Mouse (Mus musculus): ENCODE measurements around the gene Gm21981. TPM values are rescaled to one million over a fixed set of nuclear protein-coding genes. Genes with fewer than 3 reads are reported as not detected.

Gene Gm21981
- 0.19 and 0.49 TPM in 2 replicates for polyA plus RNA-seq (2015; fragmentation: Nextera tagmentation; extraction: Ambion mirVana)

DNA sequence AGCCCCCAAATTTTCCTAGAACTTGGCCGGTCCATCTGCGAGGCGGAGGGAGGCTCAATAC is at the start of gene Gm21981:
Gene Gm21981, minus strand, starts transcription at position 14 of the 61 bp plus-strand sequence.
- no peaks in the 10 kb centered on the region for H3K36me3 ChIP-seq
- H3K9ac ChIP-seq: peak within 1 kb of the TSS; percentile 81
- ATAC-seq (replicated peaks; ENCODE audit: insufficient number of reproducible peaks, insufficient read depth, low FRiP score, low read depth): no peak
- no peaks in the 10 kb centered on the region for H3K9me3 ChIP-seq (replicated peaks)
- peaks cover 20% of the 10 kb centered on the region for H3K4me1 ChIP-seq (replicated peaks)
- WGBS: 0% methylated on average over 3 of the region's 3 CpGs
- H3K4me3 ChIP-seq: peak within 1 kb of the TSS; percentile 83
- H3K4me2 ChIP-seq: peak within 1 kb of the TSS; percentile 85
- H3K27ac ChIP-seq: peak within 1 kb of the TSS; percentile 73
- no peaks in the 10 kb centered on the region; the same call in 1 of the 2 replicates for H3K27me3 ChIP-seq

DNA sequence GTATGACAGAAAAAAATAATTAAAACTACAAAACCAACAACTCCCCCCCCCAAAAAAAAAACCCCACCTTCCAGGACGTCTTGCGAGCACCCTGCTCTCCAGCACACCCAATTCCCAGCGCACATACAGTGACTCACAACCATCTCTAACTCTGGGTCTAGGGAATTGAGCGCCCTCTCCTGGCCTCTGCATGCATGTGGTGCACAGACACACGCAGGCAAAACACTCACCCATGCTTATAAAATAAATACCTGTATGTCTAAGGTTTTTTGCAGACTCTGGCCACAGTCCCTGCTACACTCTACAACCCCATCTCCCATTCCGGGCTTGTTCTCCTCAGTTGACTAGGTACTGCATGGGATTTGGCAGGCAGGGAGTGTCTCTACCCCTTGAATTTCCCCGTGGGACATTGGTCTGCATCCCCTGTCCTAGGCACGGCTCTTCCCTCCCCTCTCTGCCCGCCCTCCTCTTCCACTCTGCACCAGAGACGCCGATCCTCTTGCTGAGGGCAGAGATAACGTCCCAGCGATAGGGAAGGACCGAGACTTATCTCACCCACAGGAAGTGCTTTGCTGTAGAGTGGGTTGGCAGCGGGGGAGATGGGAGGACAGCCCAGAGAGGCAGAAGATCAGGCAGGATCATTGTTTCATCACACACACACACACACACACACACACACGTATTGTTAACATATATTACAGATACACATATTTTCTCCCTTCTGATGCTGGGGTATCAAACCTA is 48.9 kb upstream of the Gm21981 start:
- no peak overlapping the region for H3K4me3 ChIP-seq
- H3K27ac ChIP-seq: peak overlapping the region; percentile 53; the same call in 1 of the 2 replicates
- H3K9ac ChIP-seq: no peak overlapping the region
- WGBS: 24% methylated on average over 16 of the region's 16 CpGs
- peaks cover 51% of the 10 kb centered on the region for H3K4me1 ChIP-seq (replicated peaks)
- no peak for ATAC-seq (replicated peaks; ENCODE audit: insufficient number of reproducible peaks, insufficient read depth, low FRiP score, low read depth)
- peak overlapping the region; percentile 25; the same call in 1 of the 2 replicates for H3K4me2 ChIP-seq
- no peaks in the 10 kb centered on the region for H3K9me3 ChIP-seq (replicated peaks)
- H3K36me3 ChIP-seq: peaks cover 4% of the 10 kb centered on the region; the same call in 1 of the 2 replicates
- H3K27me3 ChIP-seq: no peaks in the 10 kb centered on the region

DNA sequence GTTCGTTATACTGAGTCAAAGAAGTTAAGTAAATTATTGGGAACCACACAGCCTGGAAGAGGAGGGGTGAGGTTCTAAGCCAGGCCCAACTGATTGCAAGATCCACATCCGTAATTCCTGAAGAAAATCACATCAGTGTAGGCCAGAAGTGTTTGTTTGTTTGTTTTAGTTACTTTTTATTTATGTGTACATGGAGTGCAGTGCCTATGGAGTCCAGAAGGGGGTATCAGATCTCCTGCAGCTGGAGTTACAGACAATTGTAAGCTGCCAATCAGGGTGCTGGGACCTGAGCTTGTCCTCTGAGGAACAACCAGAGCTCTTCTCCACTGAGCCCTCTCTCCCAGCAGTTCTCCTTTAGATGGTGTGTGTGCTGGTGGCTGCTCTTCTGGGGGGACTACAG is 45.9 kb upstream of the Gm21981 start:
- Histone ChIP-seq H3K27me3 (no peaks in the 10 kb centered on the region), H3K9ac (no peak overlapping the region), H3K4me2 (no peak overlapping the region), H3K9me3 (replicated peaks) (no peaks in the 10 kb centered on the region), H3K4me3 (no peak overlapping the region), H3K36me3 (peaks cover 4% of the 10 kb centered on the region; the same call in 1 of the 2 replicates), H3K27ac (no peak overlapping the region), H3K4me1 (replicated peaks) (peaks cover 50% of the 10 kb centered on the region)
- WGBS: 85% methylated on average over 2 of the region's 2 CpGs
- ATAC-seq (replicated peaks; ENCODE audit: insufficient number of reproducible peaks, insufficient read depth, low FRiP score, low read depth): no peak

GRCm38 (mm10) chr17:47738879-47739798 is 44.9 kb upstream of the Gm21981 start:
- Histone ChIP-seq H3K9ac (peak overlapping the region; percentile 93), H3K27me3 (no peaks in the 10 kb centered on the region), H3K36me3 (no peaks in the 10 kb centered on the region), H3K9me3 (replicated peaks) (no peaks in the 10 kb centered on the region), H3K4me2 (peak overlapping the region; percentile 94), H3K27ac (peak overlapping the region; percentile 96), H3K4me1 (replicated peaks) (peaks cover 50% of the 10 kb centered on the region), H3K4me3 (peak overlapping the region; percentile 87)
- ATAC-seq (replicated peaks; ENCODE audit: insufficient number of reproducible peaks, insufficient read depth, low FRiP score, low read depth): no peak
- 14% methylated on average over 19 of the region's 20 CpGs for WGBS

DNA sequence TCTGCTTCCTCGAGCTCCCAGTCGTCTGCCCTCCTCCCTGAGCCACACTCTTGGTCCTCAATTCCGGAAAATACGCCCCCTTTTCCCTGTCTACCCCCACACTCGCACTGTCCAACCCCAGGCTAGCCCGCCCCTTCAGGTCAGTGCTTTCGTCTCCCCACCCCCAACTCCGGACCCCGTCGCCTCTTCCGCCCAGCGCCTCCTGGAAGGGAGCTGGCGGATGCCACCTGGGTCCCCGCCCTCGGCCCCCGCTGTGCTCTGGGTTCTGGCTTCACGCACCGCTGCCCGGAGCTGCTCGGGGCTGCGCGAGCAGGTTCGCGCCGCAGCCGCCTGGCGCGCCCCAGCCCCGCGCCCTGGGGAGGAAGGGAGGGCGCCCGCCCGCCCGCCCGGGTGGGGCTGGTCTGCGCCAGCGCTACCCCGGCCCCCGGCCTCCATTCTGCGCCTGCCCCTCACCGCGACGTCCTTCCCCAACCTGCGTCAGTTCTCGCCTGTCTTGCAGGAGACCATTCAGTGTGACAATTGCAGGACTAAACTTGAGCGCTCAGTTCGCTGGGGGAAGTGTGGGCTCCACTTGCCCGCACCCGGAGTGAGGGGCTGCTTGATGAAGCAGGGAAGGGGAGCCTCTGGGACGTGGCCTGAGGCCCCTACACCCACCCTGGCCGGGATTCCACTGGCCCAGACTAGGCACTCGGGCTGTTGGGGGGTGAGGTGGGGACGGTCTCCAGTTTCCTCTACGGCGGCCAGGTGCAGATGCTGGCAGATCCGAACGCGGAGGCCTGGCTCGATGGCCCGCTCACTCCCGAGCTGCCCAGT is 44.0 kb upstream of the Gm21981 start:
- peak overlapping the region; percentile 87 for H3K4me3 ChIP-seq
- 1% methylated on average over 52 of the region's 61 CpGs for WGBS
- H3K36me3 ChIP-seq: no peaks in the 10 kb centered on the region
- H3K27ac ChIP-seq: peak overlapping the region; percentile 96
- peak overlapping the region; percentile 93 for H3K9ac ChIP-seq
- no peaks in the 10 kb centered on the region for H3K9me3 ChIP-seq (replicated peaks)
- peaks cover 44% of the 10 kb centered on the region for H3K4me1 ChIP-seq (replicated peaks)
- H3K4me2 ChIP-seq: peak overlapping the region; percentile 94
- no peaks in the 10 kb centered on the region for H3K27me3 ChIP-seq
- peak; percentile 29 for ATAC-seq (replicated peaks; ENCODE audit: insufficient number of reproducible peaks, insufficient read depth, low FRiP score, low read depth)

- peak overlapping the region; percentile 96 for H3K27ac ChIP-seq
- H3K9ac ChIP-seq: peak overlapping the region; percentile 93
- no peaks in the 10 kb centered on the region for H3K27me3 ChIP-seq
- under 1% methylated on average over 50 of the region's 60 CpGs for WGBS
- H3K4me1 ChIP-seq (replicated peaks): peaks cover 37% of the 10 kb centered on the region
- ATAC-seq (replicated peaks; ENCODE audit: insufficient number of reproducible peaks, insufficient read depth, low FRiP score, low read depth): peak; percentile 92
- peak overlapping the region; percentile 87 for H3K4me3 ChIP-seq
- H3K36me3 ChIP-seq: no peaks in the 10 kb centered on the region
- H3K4me2 ChIP-seq: peak overlapping the region; percentile 94
- no peaks in the 10 kb centered on the region for H3K9me3 ChIP-seq (replicated peaks)
These were observed 43.2 kb upstream of the Gm21981 start for GRCm38 (mm10) chr17:47737271-47738065.

GRCm38 (mm10) chr17:47736856-47737255 is 42.6 kb upstream of the Gm21981 start, which contains the start of gene Tfeb:
Gene Tfeb, plus strand, starts transcription at chr17:47737030.
- Histone ChIP-seq H3K27me3 (no peaks in the 10 kb centered on the region), H3K4me1 (replicated peaks) (peaks cover 33% of the 10 kb centered on the region), H3K4me3 (peak within 1 kb of the TSS; percentile 87), H3K4me2 (peak within 1 kb of the TSS; percentile 94), H3K27ac (peak within 1 kb of the TSS; percentile 96), H3K9ac (peak within 1 kb of the TSS; percentile 93), H3K36me3 (no peaks in the 10 kb centered on the region), H3K9me3 (replicated peaks) (no peaks in the 10 kb centered on the region)
- WGBS: under 1% methylated on average over 47 of the region's 47 CpGs
- ATAC-seq (replicated peaks; ENCODE audit: insufficient number of reproducible peaks, insufficient read depth, low FRiP score, low read depth): peak; percentile 72

- no peaks in the 10 kb centered on the region for H3K9me3 ChIP-seq (replicated peaks)
- H3K4me2 ChIP-seq: no peak overlapping the region
- H3K36me3 ChIP-seq: no peaks in the 10 kb centered on the region
- peaks cover 22% of the 10 kb centered on the region for H3K4me1 ChIP-seq (replicated peaks)
- H3K27me3 ChIP-seq: no peaks in the 10 kb centered on the region
- no peak for ATAC-seq (replicated peaks; ENCODE audit: insufficient number of reproducible peaks, insufficient read depth, low FRiP score, low read depth)
- no peak overlapping the region for H3K9ac ChIP-seq
- WGBS: 69% methylated on average over 14 of the region's 14 CpGs
- H3K27ac ChIP-seq: no peak overlapping the region
- H3K4me3 ChIP-seq: no peak overlapping the region
These were observed 41.4 kb upstream of the Gm21981 start for GRCm38 (mm10) chr17:47735553-47736100.

DNA sequence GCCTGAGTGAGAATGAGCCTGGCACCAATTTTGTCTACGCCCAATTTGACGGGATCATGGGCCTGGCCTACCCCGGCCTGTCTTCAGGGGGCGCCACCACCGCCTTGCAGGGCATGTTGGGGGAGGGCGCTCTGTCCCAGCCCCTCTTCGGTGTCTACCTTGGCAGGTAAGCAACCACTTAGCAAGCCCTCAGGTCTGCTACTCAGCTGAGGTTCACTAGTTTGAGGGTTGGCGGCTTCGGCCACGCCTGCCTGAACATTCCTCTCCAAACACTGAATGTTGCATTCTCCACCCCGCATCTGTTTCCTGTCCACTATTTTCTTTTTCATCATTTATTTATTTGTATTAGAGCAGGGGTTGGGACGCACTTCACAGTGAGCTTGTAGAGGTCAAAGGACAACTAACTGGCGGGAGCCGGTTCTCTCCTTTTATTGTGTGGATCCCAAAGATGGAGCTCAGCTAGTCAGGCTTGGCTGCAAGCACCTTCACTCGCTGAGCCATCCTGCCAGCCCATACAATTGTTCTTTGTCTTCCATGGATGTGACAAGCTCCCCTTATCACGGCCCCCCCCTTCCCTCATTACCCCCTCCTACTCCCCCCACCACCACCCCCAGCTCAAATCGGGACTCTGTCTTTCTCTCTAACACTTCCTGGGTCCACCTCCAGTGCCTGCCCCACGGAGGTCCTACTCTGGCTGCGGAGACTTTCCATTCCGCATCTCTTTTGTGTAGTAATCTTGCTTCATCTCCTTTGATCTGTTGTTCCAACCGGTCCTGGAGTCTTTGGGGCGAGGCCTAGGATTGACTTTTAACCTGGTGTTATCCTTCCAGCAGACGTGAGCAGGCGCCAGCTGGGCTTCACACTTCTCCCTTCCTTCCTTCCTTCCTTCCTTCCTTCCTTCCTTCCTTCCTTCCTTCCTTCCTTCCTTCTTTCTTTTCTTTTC is 36.6 kb upstream of the Gm21981 start:
- no peak for ATAC-seq (replicated peaks; ENCODE audit: insufficient number of reproducible peaks, insufficient read depth, low FRiP score, low read depth)
- WGBS: 59% methylated on average over 24 of the region's 24 CpGs

More for the DNA sequence above, 36.6 kb upstream of the Gm21981 start:
- Histone ChIP-seq H3K27me3 (peaks cover 8% of the 10 kb centered on the region; the same call in 1 of the 2 replicates), H3K4me3 (no peak overlapping the region), H3K4me1 (replicated peaks) (no peaks in the 10 kb centered on the region), H3K27ac (no peak overlapping the region), H3K4me2 (no peak overlapping the region), H3K36me3 (no peaks in the 10 kb centered on the region), H3K9ac (no peak overlapping the region), H3K9me3 (replicated peaks) (no peaks in the 10 kb centered on the region)

Data from heart, embryonic 15.5 days (tissue).